8 mouse cellular contexts compared by ENCODE assay signal in the genomic region with DNA sequence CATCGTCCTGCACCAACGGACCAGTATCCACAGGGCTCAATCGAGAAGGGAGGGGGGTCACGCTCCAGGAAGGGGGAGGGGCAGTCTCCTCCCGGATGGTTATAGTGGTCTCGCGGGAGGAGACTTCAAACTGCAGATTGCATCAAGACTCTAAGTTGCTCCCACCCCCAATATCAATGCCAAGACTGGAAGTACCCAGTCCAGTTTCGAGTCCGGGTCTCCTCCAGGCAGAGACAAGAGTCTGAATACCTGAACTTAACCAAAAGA. TPM values are rescaled to one million over a fixed set of nuclear protein-coding genes. Genes with fewer than 3 reads are reported as not detected.
DNase-seq lines count a peak whose midpoint lies in the region; ATAC-seq and TF ChIP-seq lines count a peak whose summit lies in the region.

A gene (minus strand): TSS at position 74 of the 267 bp plus-strand sequence.

- DNase-seq in heart, postnatal 0 days (ENCODE audit: low spot score): no peak
- no peak for DNase-seq in heart, postnatal 36 days
- DNase-seq in G1E (ENCODE audit: low spot score): no peak
- DNase-seq in liver, postnatal 0 days: no peak
- DNase-seq in gastrocnemius, postnatal 36 days: no peak
- no peak for DNase-seq in urinary bladder, postnatal 4 days (ENCODE audit: low spot score in 2 of 2)

- H3K4me3 ChIP-seq in heart, postnatal 0 days (ENCODE audit: low read depth, low read length): peak within 1 kb of the TSS; percentile 19
- H3K4me3 ChIP-seq in G1E (ENCODE audit: low read depth, low read length): peak within 1 kb of the TSS; percentile 2; the same call in 1 of the 2 replicates
- H3K4me3 ChIP-seq in hindbrain, embryonic 12.5 days: 0 out of 2 replicates have a peak within 1 kb of the TSS, but pooled peaks have one; percentile 7
- peak within 1 kb of the TSS; percentile 6 for H3K4me3 ChIP-seq in liver, postnatal 0 days (ENCODE audit: low read depth, low read length)

- no peak for TF ChIP-seq EP300 in heart, postnatal 0 days (IDR thresholded peaks at IDR 0.05; ENCODE audit: low read depth)
- no peak for TF ChIP-seq EP300 in liver, postnatal 0 days (IDR thresholded peaks at IDR 0.05; ENCODE audit: low read depth)

- no peak within 1 kb of the TSS for H3K27ac ChIP-seq in heart, postnatal 0 days (ENCODE audit: low read depth)
- no peak within 1 kb of the TSS for H3K27ac ChIP-seq in hindbrain, embryonic 12.5 days
- H3K27ac ChIP-seq in liver, postnatal 0 days (ENCODE audit: low read depth): no peak within 1 kb of the TSS

- intact Hi-C loops in heart, postnatal 36 days (cut with DNase I): loop anchor here (2.0 to 10.0 kb wide), 2 partner anchors 16 to 270 kb away; a partner anchor contains a TSS
- intact Hi-C loops in gastrocnemius, postnatal 36 days (cut with DNase I): loop anchor here (2.0 kb wide), 1 partner anchor 44 kb away; no protein-coding TSS in a partner anchor

- no peaks in the 10 kb centered on the region for H3K36me3 ChIP-seq in heart, postnatal 0 days (replicated peaks; ENCODE audit: control insufficient read depth, insufficient read depth, low read length)
- H3K36me3 ChIP-seq in G1E (replicated peaks): peaks cover 3% of the 10 kb centered on the region
- no peaks in the 10 kb centered on the region for H3K36me3 ChIP-seq in hindbrain, embryonic 12.5 days
- H3K36me3 ChIP-seq in liver, postnatal 0 days (replicated peaks; ENCODE audit: insufficient read depth, low read length): no peaks in the 10 kb centered on the region

- peaks cover 43% of the 10 kb centered on the region for H3K27me3 ChIP-seq in heart, postnatal 0 days (ENCODE audit: control insufficient read depth, insufficient read depth, low read length)
- peaks cover 40% of the 10 kb centered on the region for H3K27me3 ChIP-seq in G1E (ENCODE audit: insufficient read depth, low read length)
- peaks cover 75% of the 10 kb centered on the region for H3K27me3 ChIP-seq in hindbrain, embryonic 12.5 days
- H3K27me3 ChIP-seq in liver, postnatal 0 days (ENCODE audit: insufficient read depth, low read length): peaks cover 51% of the 10 kb centered on the region

- H3K9ac ChIP-seq in heart, postnatal 0 days (replicated peaks; ENCODE audit: low read depth, low read length): no peak within 1 kb of the TSS
- no peak within 1 kb of the TSS for H3K9ac ChIP-seq in hindbrain, embryonic 12.5 days
- H3K9ac ChIP-seq in liver, postnatal 0 days (replicated peaks): no peak within 1 kb of the TSS

- no peak for ATAC-seq in heart, postnatal 0 days (ENCODE audit: insufficient read depth, low read depth)
- no peak for ATAC-seq in G1E (ENCODE audit: extremely low read depth, insufficient number of reproducible peaks, low FRiP score, poor library complexity, severe bottlenecking)
- ATAC-seq in hindbrain, embryonic 12.5 days (ENCODE audit: low FRiP score): no peak
- ATAC-seq in liver, postnatal 0 days: no peak
- ATAC-seq in megakaryocyte progenitor cell, adult 5-6 weeks (replicated peaks; ENCODE audit: poor library complexity): no peak

- peaks cover 25% of the 10 kb centered on the region for H3K4me1 ChIP-seq in heart, postnatal 0 days (ENCODE audit: control insufficient read depth, insufficient read depth)
- H3K4me1 ChIP-seq in G1E (ENCODE audit: insufficient read depth, low read depth, low read length): peaks cover 34% of the 10 kb centered on the region
- peaks cover 33% of the 10 kb centered on the region for H3K4me1 ChIP-seq in hindbrain, embryonic 12.5 days
- peaks cover 28% of the 10 kb centered on the region for H3K4me1 ChIP-seq in liver, postnatal 0 days (ENCODE audit: insufficient read depth)

- TF ChIP-seq CTCF in heart, postnatal 0 days (IDR thresholded peaks at IDR 0.05; ENCODE audit: low read depth): no peak
- TF ChIP-seq CTCF in G1E (IDR thresholded peaks at IDR 0.05; ENCODE audit: low read depth, low read length): no peak
- TF ChIP-seq CTCF in liver, postnatal 0 days (IDR thresholded peaks at IDR 0.05; ENCODE audit: low read depth): no peak

- H3K9me3 ChIP-seq in heart, postnatal 0 days (replicated peaks; ENCODE audit: control insufficient read depth, low read length): no peaks in the 10 kb centered on the region
- no peaks in the 10 kb centered on the region for H3K9me3 ChIP-seq in G1E (replicated peaks)
- H3K9me3 ChIP-seq in hindbrain, embryonic 12.5 days (replicated peaks): no peaks in the 10 kb centered on the region
- H3K9me3 ChIP-seq in liver, postnatal 0 days (ENCODE audit: low read length): no peaks in the 10 kb centered on the region

- peak within 1 kb of the TSS; percentile 39 for H3K4me2 ChIP-seq in heart, postnatal 0 days (ENCODE audit: low read depth, low read length)
- H3K4me2 ChIP-seq in hindbrain, embryonic 12.5 days (replicated peaks): 0 out of 2 replicates have a peak within 1 kb of the TSS, but pooled peaks have one; percentile 13
- H3K4me2 ChIP-seq in liver, postnatal 0 days (ENCODE audit: low read depth, low read length): peak within 1 kb of the TSS; percentile 38

- 4% methylated on average over 9 of the region's 9 CpGs for WGBS in heart, postnatal 0 days
- WGBS in hindbrain, embryonic 12.5 days: 2% methylated on average over 9 of the region's 9 CpGs
- 7% methylated on average over 9 of the region's 9 CpGs for WGBS in liver, postnatal 0 days (ENCODE audit: insufficient replicate concordance)

RNA-seq across cellular contexts. Expression of the gene that starts here (rescaled TPM):
- not detected in 2 replicates for total RNA-seq in heart, postnatal 0 days (2014; rRNA removed; ENCODE audit: low replicate concordance)
- polyA plus RNA-seq in heart, postnatal 0 days (2015; fragmentation: Nextera tagmentation; extraction: Ambion mirVana): 2.2 and 2.5 TPM in 2 replicates
- total RNA-seq in heart, postnatal 36 days (2021): not detected
- not detected in 2 replicates for total RNA-seq in G1E (2014; fragmentation: Nextera tagmentation)
- total RNA-seq in G1E (2017): 0.11 TPM in 1 of 2 replicates, not detected in the other
- polyA plus RNA-seq in G1E (2012): not detected in 2 replicates
- 0.98 TPM in 1 of 2 replicates, not detected in the other for polyA plus RNA-seq in hindbrain, embryonic 12.5 days (2016; fragmentation: Nextera tagmentation; extraction: Ambion mirVana)
- 0.81 TPM in 2 replicates for polyA plus RNA-seq in liver, postnatal 0 days (2015; fragmentation: Nextera tagmentation; extraction: Ambion mirVana)
- total RNA-seq in gastrocnemius, postnatal 36 days (2021): not detected
- total RNA-seq in megakaryocyte progenitor cell, adult 5-6 weeks (2015): 1.3 and 2.1 TPM in 2 replicates
- 0.67 and 0.98 TPM in 2 replicates for total RNA-seq in megakaryocyte progenitor cell, adult 5-6 weeks (2017)
